Mouse (Mus musculus) liver, embryonic 15.5 days (tissue): Measurements from ENCODE around the gene Mast3. TPM values are rescaled to one million over a fixed set of nuclear protein-coding genes. Genes with fewer than 3 reads are reported as not detected.

Experiments
- ATAC-seq: fragments of 200-750 bp; cut with Nextera tagmentation; 2 replicates; pipeline ENCODE4 v1.8.0; 2017; ENCODE audit warnings: moderate number of reproducible peaks, mild to moderate bottlenecking, moderate library complexity; ENCODE audit not compliant: insufficient read depth
- H3K27ac ChIP-seq: fragments of 300-500 bp; sonication (generic); replicated peaks from 2 replicates; pipeline ENCODE4 v1.5.1; 2015; ENCODE audit warnings: mild to moderate bottlenecking, inconsistent platforms
- H3K27me3 ChIP-seq: fragments of 300-500 bp; sonication (generic); 2 replicates; pipeline ENCODE4 v1.6.1; 2015; ENCODE audit warnings: mild to moderate bottlenecking, inconsistent platforms
- H3K36me3 ChIP-seq: fragments of 300-500 bp; sonication (generic); replicated peaks from 2 replicates; pipeline ENCODE4 v1.6.1; 2015; ENCODE audit warnings: moderate library complexity, mild to moderate bottlenecking, inconsistent platforms
- H3K4me1 ChIP-seq: fragments of 300-500 bp; sonication (generic); replicated peaks from 2 replicates; pipeline ENCODE4 v1.6.1; 2015; ENCODE audit warnings: inconsistent platforms
- H3K4me2 ChIP-seq: fragments of 300-500 bp; sonication (generic); 2 replicates; pipeline ENCODE4 v1.6.1; 2015; ENCODE audit warnings: moderate library complexity, mild to moderate bottlenecking, inconsistent platforms
- H3K4me3 ChIP-seq: fragments of 300-500 bp; sonication (generic); replicated peaks from 2 replicates; pipeline ENCODE4 v1.5.1; 2015; ENCODE audit warnings: mild to moderate bottlenecking, inconsistent platforms
- H3K9ac ChIP-seq: fragments of 300-500 bp; sonication (generic); 2 replicates; pipeline ENCODE4 v1.6.1; 2015; ENCODE audit warnings: moderate library complexity, mild to moderate bottlenecking, inconsistent platforms
- H3K9me3 ChIP-seq: fragments of 300-500 bp; sonication (generic); replicated peaks from 2 replicates; pipeline ENCODE4 v1.6.1; 2016; ENCODE audit warnings: inconsistent platforms
- WGBS: fragments of 180-500 bp; shearing (Covaris S2); methylation state at CpG from one replicate; pipeline ENCODE4 v1.1.7; 2015; ENCODE audit warnings: mixed read lengths; ENCODE audit not compliant: insufficient replicate concordance; 5-methylcytosine and 5-hydroxymethylcytosine counted together
- polyA plus RNA-seq: library from polyadenylated mRNA; unstranded; fragments of >200 nt; fragmentation: Nextera tagmentation; extraction: Ambion mirVana; gene quantifications from 2 replicates; pipeline ENCODE4 v1.2.1, GENCODE M21; 2015

Mast3 gene
- polyA plus RNA-seq, 1 experiment from 2014 or later = 6.7 TPM

- Histone ChIP-seq H3K27me3 (peaks cover 32% of the 10 kb centered on the region), H3K4me3 (peak overlapping the region; percentile 72), H3K4me1 (peaks cover 81% of the 10 kb centered on the region), H3K9ac (peak overlapping the region; percentile 89), H3K36me3 (peaks cover 37% of the 10 kb centered on the region), H3K4me2 (peak overlapping the region; percentile 93), H3K9me3 (peaks cover 3% of the 10 kb centered on the region; the same call in 1 of the 2 replicates), H3K27ac (peak overlapping the region; percentile 80)
- ATAC-seq = no peak
- 13% methylated on average over 7 of the region's 7 CpGs for WGBS
Measured at GRCm38 (mm10) chr8:70791294-70791701, 13.6 kb downstream of the Mast3 start.

- Histone ChIP-seq H3K27me3 (peaks cover 27% of the 10 kb centered on the region), H3K9ac (peak overlapping the region; percentile 89), H3K27ac (peak overlapping the region; percentile 38), H3K36me3 (peaks cover 41% of the 10 kb centered on the region), H3K4me2 (peak overlapping the region; percentile 93), H3K4me3 (peak overlapping the region; percentile 72), H3K9me3 (peaks cover 3% of the 10 kb centered on the region; the same call in 1 of the 2 replicates), H3K4me1 (peaks cover 81% of the 10 kb centered on the region)
- 44% methylated on average over 8 of the region's 8 CpGs for WGBS
- no peak for ATAC-seq
Measured at GRCm38 (mm10) chr8:70790846-70791245, 14.0 kb downstream of the Mast3 start.

- peaks cover 59% of the 10 kb centered on the region for H3K36me3 ChIP-seq
- no peak overlapping the region for H3K9ac ChIP-seq
- peaks cover 76% of the 10 kb centered on the region for H3K4me1 ChIP-seq
- no peak overlapping the region for H3K4me2 ChIP-seq
- no peak overlapping the region for H3K27ac ChIP-seq
- H3K9me3 ChIP-seq = peaks cover 3% of the 10 kb centered on the region; the same call in 1 of the 2 replicates
- peaks cover 13% of the 10 kb centered on the region; the same call in 1 of the 2 replicates for H3K27me3 ChIP-seq
- no peak for ATAC-seq
- H3K4me3 ChIP-seq = no peak overlapping the region
- WGBS = 79% methylated on average over 10 of the region's 10 CpGs
Measured at GRCm38 (mm10) chr8:70789046-70789445, 15.8 kb downstream of the Mast3 start.

- 63% methylated on average over 30 of the region's 30 CpGs for WGBS
- Histone ChIP-seq H3K27ac (no peak overlapping the region), H3K27me3 (peaks cover 4% of the 10 kb centered on the region; the same call in 1 of the 2 replicates), H3K4me1 (peaks cover 71% of the 10 kb centered on the region), H3K36me3 (peaks cover 69% of the 10 kb centered on the region), H3K4me2 (0 out of 2 replicates have a peak overlapping the region, but pooled peaks have one; percentile 15), H3K9me3 (peaks cover 3% of the 10 kb centered on the region; the same call in 1 of the 2 replicates), H3K9ac (no peak overlapping the region), H3K4me3 (no peak overlapping the region)
- ATAC-seq = no peak
Measured at GRCm38 (mm10) chr8:70787941-70788667, 16.8 kb downstream of the Mast3 start.

- Histone ChIP-seq H3K4me1 (peaks cover 61% of the 10 kb centered on the region), H3K36me3 (peaks cover 73% of the 10 kb centered on the region), H3K27ac (no peak overlapping the region), H3K4me2 (no peak overlapping the region), H3K9ac (no peak overlapping the region), H3K27me3 (no peaks in the 10 kb centered on the region), H3K9me3 (no peaks in the 10 kb centered on the region), H3K4me3 (no peak overlapping the region)
- no peak for ATAC-seq
- 86% methylated on average over 3 of the region's 3 CpGs for WGBS
Measured at GRCm38 (mm10) chr8:70787051-70787445, 17.8 kb downstream of the Mast3 start.

GRCm38 (mm10) chr8:70786291-70787050 is 18.4 kb downstream of the Mast3 start:
- no peak overlapping the region for H3K27ac ChIP-seq
- peaks cover 79% of the 10 kb centered on the region for H3K36me3 ChIP-seq
- H3K9me3 ChIP-seq = no peaks in the 10 kb centered on the region
- H3K9ac ChIP-seq = no peak overlapping the region
- WGBS = 87% methylated on average over 25 of the region's 25 CpGs
- ATAC-seq = no peak
- H3K4me3 ChIP-seq = no peak overlapping the region
- H3K4me2 ChIP-seq = no peak overlapping the region
- H3K4me1 ChIP-seq = peaks cover 55% of the 10 kb centered on the region
- H3K27me3 ChIP-seq = no peaks in the 10 kb centered on the region

GRCm38 (mm10) chr8:70780093-70780492 is 24.8 kb downstream of the Mast3 start:
- Histone ChIP-seq H3K9ac (no peak overlapping the region), H3K9me3 (no peaks in the 10 kb centered on the region), H3K27me3 (no peaks in the 10 kb centered on the region), H3K4me1 (peaks cover 34% of the 10 kb centered on the region), H3K36me3 (peaks cover 63% of the 10 kb centered on the region), H3K4me2 (no peak overlapping the region), H3K27ac (no peak overlapping the region), H3K4me3 (no peak overlapping the region)
- no peak for ATAC-seq
- 56% methylated on average over 11 of the region's 11 CpGs for WGBS

- Histone ChIP-seq H3K4me3 (peak within 1 kb of the TSS; percentile 67), H3K27me3 (no peaks in the 10 kb centered on the region), H3K36me3 (peaks cover 47% of the 10 kb centered on the region), H3K4me1 (peaks cover 60% of the 10 kb centered on the region), H3K4me2 (peak within 1 kb of the TSS; percentile 98), H3K9ac (peak within 1 kb of the TSS; percentile 89), H3K27ac (peak within 1 kb of the TSS; percentile 92), H3K9me3 (no peaks in the 10 kb centered on the region)
- ATAC-seq = peak; percentile 86
- under 1% methylated on average over 94 of the region's 94 CpGs for WGBS
Measured at GRCm38 (mm10) chr8:70776496-70777444, 28.1 kb downstream of the Mast3 start, which contains the start of gene Pik3r2. Pik3r2 (minus strand) TSS chr8:70776713.

- Histone ChIP-seq H3K27ac (peak overlapping the region; percentile 92), H3K4me1 (peaks cover 67% of the 10 kb centered on the region), H3K27me3 (no peaks in the 10 kb centered on the region), H3K36me3 (peaks cover 47% of the 10 kb centered on the region), H3K4me3 (peak overlapping the region; percentile 67), H3K4me2 (peak overlapping the region; percentile 98), H3K9me3 (no peaks in the 10 kb centered on the region), H3K9ac (peak overlapping the region; percentile 89)
- 1% methylated on average over 34 of the region's 34 CpGs for WGBS
- ATAC-seq = peak; percentile 0; the same call in 1 of the 2 replicates
Measured at GRCm38 (mm10) chr8:70775851-70776495, 28.9 kb downstream of the Mast3 start.

GRCm38 (mm10) chr8:70775227-70775626 is 29.6 kb downstream of the Mast3 start:
- WGBS = 76% methylated on average over 5 of the region's 5 CpGs
- H3K4me2 ChIP-seq = peak overlapping the region; percentile 98
- no peak overlapping the region; the same call in 1 of the 2 replicates for H3K4me3 ChIP-seq
- no peaks in the 10 kb centered on the region for H3K9me3 ChIP-seq
- peaks cover 47% of the 10 kb centered on the region for H3K36me3 ChIP-seq
- H3K27me3 ChIP-seq = no peaks in the 10 kb centered on the region
- H3K4me1 ChIP-seq = peaks cover 72% of the 10 kb centered on the region
- H3K9ac ChIP-seq = peak overlapping the region; percentile 89
- no peak for ATAC-seq
- H3K27ac ChIP-seq = no peak overlapping the region
